Mouse (Mus musculus) C2C12 (cell line): ENCODE measurements around the gene Olfr1302.

Experiments used
- CTCF ChIP-seq: IDR thresholded peaks from one replicate; pipeline ENCODE4 v1.5.1; 2011; ENCODE audit not compliant: control insufficient read depth, insufficient read depth, insufficient read length
- MAX ChIP-seq: IDR thresholded peaks from one replicate; pipeline ENCODE4 v1.6.1; 2011; ENCODE audit warnings: mild to moderate bottlenecking, control low read depth
- MYOD1 ChIP-seq: IDR thresholded peaks from one replicate; pipeline ENCODE4 v1.6.1; 2011; ENCODE audit warnings: low read depth; ENCODE audit not compliant: control insufficient read depth, insufficient read length
- MYOG ChIP-seq: IDR thresholded peaks from one replicate; pipeline ENCODE4 v1.6.1; 2011; ENCODE audit not compliant: control insufficient read depth, insufficient read length; ENCODE audit errors: extremely low read depth
- USF1 ChIP-seq: IDR thresholded peaks from one replicate; pipeline ENCODE4 v1.6.1; 2011; ENCODE audit warnings: low read depth, mild to moderate bottlenecking, control low read depth, moderate library complexity

GRCm38 (mm10) chr2:111777129-111777528, at the start of gene Olfr1302:
- TF ChIP-seq USF1 (no peak), CTCF (no peak), MAX (no peak), MYOD1 (no peak), MYOG (no peak)
